In the genomic region with DNA sequence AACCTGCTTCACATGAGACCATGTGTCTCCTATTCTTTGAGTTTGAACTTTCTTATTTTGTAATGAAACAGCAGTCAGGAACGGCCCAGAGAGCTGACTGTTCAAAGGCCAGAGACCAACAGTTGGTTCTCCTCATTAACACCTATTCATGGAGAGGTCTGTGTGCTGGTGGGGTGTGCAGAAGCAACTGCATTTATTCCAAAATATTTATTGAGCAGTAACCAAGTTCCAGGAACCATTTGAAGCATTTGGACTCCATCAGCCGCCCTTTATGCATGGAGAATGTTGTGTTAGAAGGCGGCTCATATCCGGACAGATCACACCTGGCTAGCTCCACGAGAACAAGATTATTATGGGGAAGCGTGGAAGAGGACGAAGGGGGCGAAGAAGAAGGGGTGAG, we compare ENCODE assay signal across 10 mouse cellular contexts.
"Had no signal": no experiment of that assay in that cellular context is flagged by ENCODE, and none has a peak within 500 bp of the region (broad histone marks: within the 10 kb centered on the region; RNA-seq: fewer than 3 reads in every experiment).

No protein-coding gene starts in this region.

- H3K9ac ChIP-seq: liver, embryonic 13.5 days; lung, embryonic 15.5 days; midbrain, embryonic 12.5 days had no signal

- H3K27ac ChIP-seq: kidney, postnatal 0 days; layer of hippocampus, adult 2 months; liver, embryonic 13.5 days; lung, embryonic 15.5 days; midbrain, embryonic 12.5 days had no signal

- H3K36me3 ChIP-seq: liver, embryonic 13.5 days; lung, embryonic 15.5 days; midbrain, embryonic 12.5 days had no signal

- H3K4me3 ChIP-seq: layer of hippocampus, adult 2 months; liver, embryonic 13.5 days; lung, embryonic 15.5 days; midbrain, embryonic 12.5 days had no signal

- H3K4me2 ChIP-seq: liver, embryonic 13.5 days; lung, embryonic 15.5 days; midbrain, embryonic 12.5 days had no signal

- DNase-seq: kidney, adult 2 months; kidney, postnatal 25 days; layer of hippocampus, adult 9-11 months; liver, embryonic 13.5 days; thymus, postnatal 25 days had no signal

- ATAC-seq: intestine, postnatal 0 days had no signal

- H3K4me1 ChIP-seq: liver, embryonic 13.5 days; midbrain, embryonic 12.5 days had no signal

- H3K27me3 ChIP-seq: liver, embryonic 13.5 days had no signal

- H3K9me3 ChIP-seq: liver, embryonic 13.5 days; lung, embryonic 15.5 days; midbrain, embryonic 12.5 days had no signal
